Mouse (Mus musculus): ENCODE results near the gene Znfx1.
"Not testable (repeated sequence)": the region's sequence is repeated elsewhere in the genome, so short reads cannot be mapped to it uniquely, and the experiment has no call there.

Znfx1 gene

GRCm38 (mm10) chr2:167053127-167053844 is 9.5 kb downstream of the Znfx1 start:
- no peak for DNase-seq (ENCODE audit: low read depth in 1 of 2, low spot score in 2 of 2)

GRCm38 (mm10) chr2:167048698-167049358 is 14.0 kb downstream of the Znfx1 start:
- no peak for DNase-seq (ENCODE audit: low read depth in 1 of 2, low spot score in 2 of 2)

- DNase-seq (ENCODE audit: low read depth in 1 of 2, low spot score in 2 of 2): no peak
Measured at GRCm38 (mm10) chr2:167048223-167048622, 14.6 kb downstream of the Znfx1 start.

GRCm38 (mm10) chr2:167043400-167044121 is 19.3 kb downstream of the Znfx1 start:
- no peak for DNase-seq (ENCODE audit: low read depth in 1 of 2, low spot score in 2 of 2)

- DNase-seq (ENCODE audit: low read depth in 1 of 2, low spot score in 2 of 2): no peak
Measured at GRCm38 (mm10) chr2:167039386-167039785, 23.4 kb downstream of the Znfx1 start.

GRCm38 (mm10) chr2:167038716-167039115 is 24.1 kb downstream of the Znfx1 start:
- no peak for DNase-seq (ENCODE audit: low read depth in 1 of 2, low spot score in 2 of 2)

GRCm38 (mm10) chr2:167038297-167038696 is 24.5 kb downstream of the Znfx1 start:
- no peak for DNase-seq (ENCODE audit: low read depth in 1 of 2, low spot score in 2 of 2)

GRCm38 (mm10) chr2:167037710-167038109 is 25.1 kb downstream of the Znfx1 start:
- no peak for DNase-seq (ENCODE audit: low read depth in 1 of 2, low spot score in 2 of 2)

- DNase-seq (ENCODE audit: low read depth in 1 of 2, low spot score in 2 of 2): no peak
Measured at GRCm38 (mm10) chr2:167030507-167030906, 32.3 kb downstream of the Znfx1 start.

GRCm38 (mm10) chr2:167028553-167028952 is 34.3 kb downstream of the Znfx1 start:
- no peak for DNase-seq (ENCODE audit: low read depth in 1 of 2, low spot score in 2 of 2)

GRCm38 (mm10) chr2:167019396-167019795 is 43.4 kb downstream of the Znfx1 start:
- no peak for DNase-seq (ENCODE audit: low read depth in 1 of 2, low spot score in 2 of 2)

GRCm38 (mm10) chr2:167015382-167015718 is 47.5 kb downstream of the Znfx1 start:
- DNase-seq (ENCODE audit: low read depth in 1 of 2, low spot score in 2 of 2): no peak

- peak; percentile 64 to 83 for DNase-seq (ENCODE audit: low read depth in 1 of 2, low spot score in 2 of 2)
Measured at GRCm38 (mm10) chr2:167014702-167015381, 48.0 kb downstream of the Znfx1 start, which contains the start of gene Ddx27. TSS of gene Ddx27 (plus strand) at chr2:167015193.

- no peak for DNase-seq (ENCODE audit: low read depth in 1 of 2, low spot score in 2 of 2)
Measured at GRCm38 (mm10) chr2:167010546-167010945, 52.3 kb downstream of the Znfx1 start.

GRCm38 (mm10) chr2:167009483-167009882 is 53.3 kb downstream of the Znfx1 start:
- no peak for DNase-seq (ENCODE audit: low read depth in 1 of 2, low spot score in 2 of 2)

GRCm38 (mm10) chr2:167007565-167007964 is 55.2 kb downstream of the Znfx1 start:
- not testable (repeated sequence) for DNase-seq (ENCODE audit: low read depth in 1 of 2, low spot score in 2 of 2)

GRCm38 (mm10) chr2:167007001-167007491 is 55.8 kb downstream of the Znfx1 start:
- DNase-seq (ENCODE audit: low read depth in 1 of 2, low spot score in 2 of 2): no peak

GRCm38 (mm10) chr2:167006355-167006754 is 56.5 kb downstream of the Znfx1 start:
- DNase-seq (ENCODE audit: low read depth in 1 of 2, low spot score in 2 of 2): no peak

GRCm38 (mm10) chr2:167004099-167004854 is 58.5 kb downstream of the Znfx1 start:
- no peak for DNase-seq (ENCODE audit: low read depth in 1 of 2, low spot score in 2 of 2)

GRCm38 (mm10) chr2:167001486-167001885 is 61.3 kb downstream of the Znfx1 start:
- no peak for DNase-seq (ENCODE audit: low read depth in 1 of 2, low spot score in 2 of 2)

GRCm38 (mm10) chr2:166996533-166996894 is 66.3 kb downstream of the Znfx1 start:
- no peak for DNase-seq (ENCODE audit: low read depth in 1 of 2, low spot score in 2 of 2)

Data from monocyte, adult 2 months (primary cell).